Mouse (Mus musculus) heart, embryonic 12.5 days (tissue): ENCODE measurements around the gene Dnajc1. TPM values are rescaled to one million over a fixed set of nuclear protein-coding genes. Genes with fewer than 3 reads are reported as not detected.
A peak's percentile ranks its signal among the peaks of the same experiment; 100 is the strongest.

Experiments used
- ATAC-seq: fragments of 200-750 bp; cut with Nextera tagmentation; 2 replicates; pipeline ENCODE4 v1.8.0; 2017; ENCODE audit warnings: moderate TSS enrichment, moderate library complexity; ENCODE audit not compliant: insufficient number of reproducible peaks, low FRiP score
- H3K27ac ChIP-seq: fragments of 300-500 bp; sonication (generic); 2 replicates; pipeline ENCODE4 v1.5.1; 2016; ENCODE audit warnings: mild to moderate bottlenecking, moderate library complexity; ENCODE audit not compliant: poor library complexity, severe bottlenecking
- H3K27me3 ChIP-seq: fragments of 300-500 bp; sonication (generic); replicated peaks from 2 replicates; pipeline ENCODE4 v1.6.1; 2016; ENCODE audit warnings: mild to moderate bottlenecking, moderate library complexity
- H3K36me3 ChIP-seq: fragments of 300-500 bp; sonication (generic); 2 replicates; pipeline ENCODE4 v1.6.1; 2016; ENCODE audit warnings: mild to moderate bottlenecking, moderate library complexity
- H3K4me1 ChIP-seq: fragments of 300-500 bp; sonication (generic); replicated peaks from 2 replicates; pipeline ENCODE4 v1.6.1; 2016; ENCODE audit warnings: mild to moderate bottlenecking
- H3K4me2 ChIP-seq: fragments of 300-500 bp; sonication (generic); 2 replicates; pipeline ENCODE4 v1.6.1; 2016; ENCODE audit warnings: mild to moderate bottlenecking, moderate library complexity
- H3K4me3 ChIP-seq: fragments of 300-500 bp; sonication (generic); 2 replicates; pipeline ENCODE4 v1.5.1; 2016; ENCODE audit warnings: mild to moderate bottlenecking
- H3K9ac ChIP-seq: fragments of 300-500 bp; sonication (generic); 2 replicates; pipeline ENCODE4 v1.6.1; 2016; ENCODE audit warnings: mild to moderate bottlenecking, moderate library complexity
- H3K9me3 ChIP-seq: fragments of 300-500 bp; sonication (generic); replicated peaks from 2 replicates; pipeline ENCODE4 v1.6.1; 2016; ENCODE audit warnings: mild to moderate bottlenecking, moderate library complexity
- WGBS: fragments of 180-500 bp; shearing (Covaris S2); methylation state at CpG from one replicate; pipeline ENCODE4 v1.1.7; 2016; 5-methylcytosine and 5-hydroxymethylcytosine counted together
- polyA plus RNA-seq: library from polyadenylated mRNA; unstranded; fragments of >200 nt; fragmentation: Nextera tagmentation; extraction: Ambion mirVana; gene quantifications from 2 replicates; pipeline ENCODE4 v1.2.1, GENCODE M21; 2016

Gene Dnajc1
- polyA plus RNA-seq, 1 experiment from 2014 or later, result 25.2 TPM

GRCm38 (mm10) chr2:18219136-18219535 lies 173.5 kb downstream of the Dnajc1 start:
- H3K9ac ChIP-seq, result no peak overlapping the region
- no peak overlapping the region for H3K4me3 ChIP-seq
- ATAC-seq, result no peak
- H3K36me3 ChIP-seq, result peaks cover 43% of the 10 kb centered on the region
- H3K27me3 ChIP-seq, result no peaks in the 10 kb centered on the region
- H3K9me3 ChIP-seq, result no peaks in the 10 kb centered on the region
- no peak overlapping the region for H3K27ac ChIP-seq
- no peak overlapping the region for H3K4me2 ChIP-seq
- H3K4me1 ChIP-seq, result peaks cover 27% of the 10 kb centered on the region
- 45% methylated on average over 8 of the region's 8 CpGs for WGBS

- Histone ChIP-seq H3K27ac (no peak overlapping the region), H3K4me2 (no peak overlapping the region), H3K9ac (no peak overlapping the region), H3K36me3 (peaks cover 48% of the 10 kb centered on the region), H3K9me3 (no peaks in the 10 kb centered on the region), H3K4me3 (no peak overlapping the region), H3K4me1 (peaks cover 33% of the 10 kb centered on the region), H3K27me3 (no peaks in the 10 kb centered on the region)
- 81% methylated on average over 5 of the region's 5 CpGs for WGBS
- ATAC-seq, result no peak
These were observed 174.1 kb downstream of the Dnajc1 start for GRCm38 (mm10) chr2:18218500-18218899.

- Histone ChIP-seq H3K27me3 (no peaks in the 10 kb centered on the region), H3K27ac (no peak overlapping the region), H3K4me2 (no peak overlapping the region), H3K4me3 (no peak overlapping the region), H3K9me3 (no peaks in the 10 kb centered on the region), H3K36me3 (peaks cover 54% of the 10 kb centered on the region), H3K9ac (no peak overlapping the region), H3K4me1 (peaks cover 34% of the 10 kb centered on the region)
- ATAC-seq, result no peak
- 66% methylated on average over 3 of the region's 3 CpGs for WGBS
These were observed 174.8 kb downstream of the Dnajc1 start for GRCm38 (mm10) chr2:18217867-18218266.

- no peaks in the 10 kb centered on the region for H3K9me3 ChIP-seq
- H3K4me2 ChIP-seq, result no peak overlapping the region
- 0 out of 2 replicates have a peak overlapping the region, but pooled peaks have one; percentile 16 for H3K9ac ChIP-seq
- 53% methylated on average over 2 of the region's 2 CpGs for WGBS
- no peak for ATAC-seq
- 0 out of 2 replicates have a peak overlapping the region, but pooled peaks have one; percentile 29 for H3K27ac ChIP-seq
- peaks cover 80% of the 10 kb centered on the region for H3K36me3 ChIP-seq
- peaks cover 22% of the 10 kb centered on the region for H3K4me1 ChIP-seq
- no peaks in the 10 kb centered on the region for H3K27me3 ChIP-seq
- H3K4me3 ChIP-seq, result no peak overlapping the region
These were observed 178.6 kb downstream of the Dnajc1 start for GRCm38 (mm10) chr2:18214031-18214430.

GRCm38 (mm10) chr2:18209948-18210347 lies 182.7 kb downstream of the Dnajc1 start:
- no peak overlapping the region for H3K4me2 ChIP-seq
- H3K36me3 ChIP-seq, result peaks cover 79% of the 10 kb centered on the region
- peaks cover 14% of the 10 kb centered on the region for H3K4me1 ChIP-seq
- H3K27me3 ChIP-seq, result no peaks in the 10 kb centered on the region
- no peak overlapping the region for H3K27ac ChIP-seq
- no peak for ATAC-seq
- WGBS, result 86% methylated on average over 4 of the region's 4 CpGs
- no peak overlapping the region for H3K9ac ChIP-seq
- no peak overlapping the region for H3K4me3 ChIP-seq
- no peaks in the 10 kb centered on the region for H3K9me3 ChIP-seq

- no peaks in the 10 kb centered on the region for H3K27me3 ChIP-seq
These were observed 183.3 kb downstream of the Dnajc1 start for GRCm38 (mm10) chr2:18209211-18209823.

GRCm38 (mm10) chr2:18208578-18208977 lies 184.1 kb downstream of the Dnajc1 start:
- Histone ChIP-seq H3K4me1 (peaks cover 5% of the 10 kb centered on the region; the same call in 1 of the 2 replicates), H3K27ac (no peak overlapping the region), H3K4me2 (no peak overlapping the region), H3K27me3 (no peaks in the 10 kb centered on the region), H3K4me3 (no peak overlapping the region), H3K9ac (no peak overlapping the region), H3K36me3 (peaks cover 70% of the 10 kb centered on the region), H3K9me3 (no peaks in the 10 kb centered on the region)
- WGBS, result 80% methylated on average over 6 of the region's 6 CpGs
- no peak for ATAC-seq

More at GRCm38 (mm10) chr2:18209211-18209823, 183.3 kb downstream of the Dnajc1 start:
- Histone ChIP-seq H3K36me3 (peaks cover 74% of the 10 kb centered on the region), H3K4me2 (no peak overlapping the region), H3K9me3 (no peaks in the 10 kb centered on the region), H3K4me1 (peaks cover 12% of the 10 kb centered on the region), H3K27ac (no peak overlapping the region), H3K9ac (no peak overlapping the region), H3K4me3 (no peak overlapping the region)
- ATAC-seq, result no peak
- WGBS, result 88% methylated on average over 7 of the region's 7 CpGs

- Histone ChIP-seq H3K36me3 (peaks cover 70% of the 10 kb centered on the region), H3K4me3 (no peak overlapping the region), H3K9me3 (no peaks in the 10 kb centered on the region), H3K27ac (no peak overlapping the region), H3K9ac (no peak overlapping the region), H3K27me3 (no peaks in the 10 kb centered on the region), H3K4me2 (no peak overlapping the region), H3K4me1 (no peaks in the 10 kb centered on the region)
- 91% methylated on average over 10 of the region's 10 CpGs for WGBS
- ATAC-seq, result no peak
These were observed 185.8 kb downstream of the Dnajc1 start for GRCm38 (mm10) chr2:18206811-18207210.

GRCm38 (mm10) chr2:18205118-18205517 lies 187.5 kb downstream of the Dnajc1 start:
- 85% methylated on average over 3 of the region's 3 CpGs for WGBS
- no peak for ATAC-seq
- Histone ChIP-seq H3K4me3 (no peak overlapping the region), H3K27ac (no peak overlapping the region), H3K4me1 (no peaks in the 10 kb centered on the region), H3K9me3 (no peaks in the 10 kb centered on the region), H3K27me3 (no peaks in the 10 kb centered on the region), H3K36me3 (peaks cover 67% of the 10 kb centered on the region), H3K4me2 (no peak overlapping the region), H3K9ac (no peak overlapping the region)

GRCm38 (mm10) chr2:18202923-18203322 lies 189.7 kb downstream of the Dnajc1 start:
- H3K27me3 ChIP-seq, result no peaks in the 10 kb centered on the region
- no peak overlapping the region for H3K27ac ChIP-seq
- H3K9me3 ChIP-seq, result no peaks in the 10 kb centered on the region
- WGBS, result 98% methylated on average over 4 of the region's 4 CpGs
- H3K4me3 ChIP-seq, result no peak overlapping the region
- H3K4me2 ChIP-seq, result no peak overlapping the region
- ATAC-seq, result no peak
- H3K9ac ChIP-seq, result no peak overlapping the region
- peaks cover 65% of the 10 kb centered on the region for H3K36me3 ChIP-seq
- no peaks in the 10 kb centered on the region for H3K4me1 ChIP-seq

- H3K36me3 ChIP-seq, result peaks cover 66% of the 10 kb centered on the region
- ATAC-seq, result no peak
- no peaks in the 10 kb centered on the region for H3K27me3 ChIP-seq
- no peaks in the 10 kb centered on the region for H3K9me3 ChIP-seq
- no peak overlapping the region for H3K9ac ChIP-seq
- WGBS, result 62% methylated on average over 1 of the region's 1 CpGs
- no peak overlapping the region for H3K4me2 ChIP-seq
- H3K4me3 ChIP-seq, result no peak overlapping the region
- no peaks in the 10 kb centered on the region for H3K4me1 ChIP-seq
- H3K27ac ChIP-seq, result no peak overlapping the region
These were observed 190.7 kb downstream of the Dnajc1 start for GRCm38 (mm10) chr2:18201820-18202462.
